In genomic region chr11:88139256-88139861, GRCm38 (mm10) we compare ENCODE assay signal across 8 mouse cellular contexts. TPM values are rescaled to one million over a fixed set of nuclear protein-coding genes. Genes with fewer than 3 reads are reported as not detected.
DNase-seq lines count a peak whose midpoint lies in the region; ATAC-seq lines count a peak whose summit lies in the region.

No protein-coding gene starts in this region.

- H3K4me2 ChIP-seq in heart, embryonic 14.5 days (ENCODE audit: low read length), result peak overlapping the region; percentile 29
- H3K4me2 ChIP-seq in liver, embryonic 13.5 days, result peak overlapping the region; percentile 34
- H3K4me2 ChIP-seq in stomach, embryonic 16.5 days (ENCODE audit: low read depth, low read length), result no peak overlapping the region

- H3K9ac ChIP-seq in heart, embryonic 14.5 days (ENCODE audit: low read length), result peak overlapping the region; percentile 22; the same call in 1 of the 2 replicates
- H3K9ac ChIP-seq in liver, embryonic 13.5 days, result no peak overlapping the region
- H3K9ac ChIP-seq in stomach, embryonic 16.5 days (ENCODE audit: low read length), result peak overlapping the region; percentile 29; the same call in 1 of the 2 replicates

- H3K9me3 ChIP-seq in heart, embryonic 14.5 days (ENCODE audit: control insufficient read depth, low read length), result 0 out of 2 replicates have a peak, but pooled peaks cover 3% of the 10 kb centered on the region
- H3K9me3 ChIP-seq in liver, embryonic 13.5 days (replicated peaks), result no peaks in the 10 kb centered on the region
- H3K9me3 ChIP-seq in stomach, embryonic 16.5 days (replicated peaks; ENCODE audit: control insufficient read depth, low read length), result no peaks in the 10 kb centered on the region

- H3K27ac ChIP-seq in heart, embryonic 14.5 days (replicated peaks in 1 of 2; ENCODE audit: control insufficient read depth in 1 of 2, insufficient read depth in 1 of 2, low read depth in 2 of 2, low read length in 2 of 2), result no peak overlapping the region
- no peak overlapping the region for H3K27ac ChIP-seq in liver, embryonic 13.5 days
- H3K27ac ChIP-seq in stomach, embryonic 16.5 days (ENCODE audit: low read length), result peak overlapping the region; percentile 18

- ATAC-seq in heart, embryonic 14.5 days (ENCODE audit: insufficient number of reproducible peaks, insufficient read depth, low FRiP score, low read depth), result no peak
- no peak for ATAC-seq in liver, embryonic 13.5 days (ENCODE audit: low read depth)
- no peak for ATAC-seq in stomach, embryonic 16.5 days (ENCODE audit: insufficient read depth, low FRiP score)

- H3K36me3 ChIP-seq in heart, embryonic 14.5 days (ENCODE audit: control insufficient read depth, insufficient read depth, low read length), result 0 out of 2 replicates have a peak, but pooled peaks cover 2% of the 10 kb centered on the region
- no peaks in the 10 kb centered on the region for H3K36me3 ChIP-seq in liver, embryonic 13.5 days
- no peaks in the 10 kb centered on the region for H3K36me3 ChIP-seq in stomach, embryonic 16.5 days (ENCODE audit: control insufficient read depth, insufficient read depth, low read length)

- intact Hi-C loops in heart, postnatal 10 days (cut with DNase I), result no loop called here

- H3K4me3 ChIP-seq in heart, embryonic 14.5 days (ENCODE audit: control insufficient read depth in 1 of 2, insufficient read depth in 1 of 2, low read depth in 1 of 2, low read length in 2 of 2), result no peak overlapping the region
- no peak overlapping the region for H3K4me3 ChIP-seq in liver, embryonic 13.5 days (replicated peaks)
- no peak overlapping the region for H3K4me3 ChIP-seq in stomach, embryonic 16.5 days (replicated peaks; ENCODE audit: low read length)

- no peak for DNase-seq in heart, postnatal 10 days
- DNase-seq in adrenal gland, postnatal 10 days, result peak; percentile 60
- peak; percentile 35 to 63 for DNase-seq in frontal cortex, adult 2 months (ENCODE audit: extremely low spot score in 1 of 2, low spot score in 1 of 2)
- DNase-seq in liver, embryonic 13.5 days, result no peak
- DNase-seq in cerebellum, postnatal 14 days, result no peak
- no peak for DNase-seq in urinary bladder, postnatal 4 days (ENCODE audit: low spot score in 2 of 2)

- 29% methylated on average over 20 of the region's 20 CpGs for WGBS in heart, embryonic 14.5 days
- WGBS in liver, embryonic 13.5 days (ENCODE audit: insufficient replicate concordance), result 13% methylated on average over 20 of the region's 20 CpGs
- WGBS in stomach, embryonic 16.5 days, result 23% methylated on average over 20 of the region's 20 CpGs

- H3K4me1 ChIP-seq in heart, embryonic 14.5 days (ENCODE audit: control insufficient read depth in 2 of 2, insufficient read depth in 2 of 2, low read length in 2 of 2), result peaks cover 21 to 22% of the 10 kb centered on the region in 2 experiments
- peaks cover 20% of the 10 kb centered on the region for H3K4me1 ChIP-seq in liver, embryonic 13.5 days (replicated peaks)
- peaks cover 26% of the 10 kb centered on the region for H3K4me1 ChIP-seq in stomach, embryonic 16.5 days (ENCODE audit: control insufficient read depth, insufficient read depth, low read length)

- H3K27me3 ChIP-seq in heart, embryonic 14.5 days (ENCODE audit: control insufficient read depth, insufficient read depth, low read length), result no peaks in the 10 kb centered on the region
- peaks cover 45% of the 10 kb centered on the region for H3K27me3 ChIP-seq in liver, embryonic 13.5 days
- no peaks in the 10 kb centered on the region for H3K27me3 ChIP-seq in stomach, embryonic 16.5 days (ENCODE audit: control insufficient read depth, insufficient read depth, low read length)

RNA-seq across cellular contexts. Expression of gene Cuedc1, which starts 41.5 kb away (rescaled TPM):
- polyA plus RNA-seq in heart, embryonic 14.5 days (2014; fragmentation: Nextera tagmentation; extraction: Ambion mirVana), result 14.3 and 17.0 TPM in 2 replicates
- total RNA-seq in heart, postnatal 10 days (2021), result 10 to 100 TPM; 45.6 to 48.4 TPM
- total RNA-seq in adrenal gland, postnatal 10 days (2021), result 10 to 100 TPM; 32.4 to 43.1 TPM
- polyA plus RNA-seq in frontal cortex, adult 2 months (2012; rRNA removed), result 28.0 and 32.7 TPM in 2 replicates
- polyA plus RNA-seq in liver, embryonic 13.5 days (2015; fragmentation: Nextera tagmentation; extraction: Ambion mirVana), result 1.6 and 1.8 TPM in 2 replicates
- polyA plus RNA-seq in stomach, embryonic 16.5 days (2015; fragmentation: Nextera tagmentation; extraction: Ambion mirVana), result 11.3 and 11.5 TPM in 2 replicates

Comparison
In these comparisons a context has a peak if more than half of its experiments do, and no peak if none do; other contexts are left out.
1. DNase-seq: peak in adrenal gland, postnatal 10 days (single experiment) and frontal cortex, adult 2 months (2 of 2); none in heart, postnatal 10 days (0 of 2), liver, embryonic 13.5 days (single experiment), cerebellum, postnatal 14 days (0 of 2) and urinary bladder, postnatal 4 days (0 of 2).